Mouse (Mus musculus) thymus, postnatal 14 days (tissue): Measurements from ENCODE around the gene Spata33.
"Not testable (repeated sequence)": the region's sequence is repeated elsewhere in the genome, so short reads cannot be mapped to it uniquely, and the experiment has no call there.

Experiments
- DNase-seq: peaks from one replicate; pipeline ENCODE4 v3.0.0; 2021

The Spata33 gene

GRCm38 (mm10) chr8:123212321-123213117 lies at the start of gene Spata33, which contains the start of gene Chmp1a:
Gene Spata33 (plus strand): TSS chr8:123212832.
Gene Chmp1a (minus strand): TSS chr8:123212763.
- DNase-seq, result peak; percentile 91

GRCm38 (mm10) chr8:123181391-123181790 lies 31.2 kb upstream of the Spata33 start:
- no peak for DNase-seq

GRCm38 (mm10) chr8:123185566-123186409 lies 26.8 kb upstream of the Spata33 start, which contains the start of gene Dpep1:
Gene Dpep1 (plus strand): TSS chr8:123186242.
- no peak for DNase-seq

GRCm38 (mm10) chr8:123188006-123188405 lies 24.6 kb upstream of the Spata33 start:
- no peak for DNase-seq

GRCm38 (mm10) chr8:123188841-123189240 lies 23.8 kb upstream of the Spata33 start:
- DNase-seq, result no peak

- peak; percentile 44 for DNase-seq
These were observed 22.0 kb upstream of the Spata33 start for GRCm38 (mm10) chr8:123190678-123191077.

- DNase-seq, result no peak
These were observed 20.7 kb upstream of the Spata33 start for GRCm38 (mm10) chr8:123191908-123192307.

- DNase-seq, result no peak
These were observed 18.9 kb upstream of the Spata33 start for GRCm38 (mm10) chr8:123193771-123194170.

- DNase-seq, result not testable (repeated sequence)
These were observed 15.6 kb upstream of the Spata33 start for GRCm38 (mm10) chr8:123197016-123197415.

- DNase-seq, result no peak
These were observed 12.8 kb upstream of the Spata33 start for GRCm38 (mm10) chr8:123199864-123200263.

GRCm38 (mm10) chr8:123202288-123202687 lies 10.3 kb upstream of the Spata33 start:
- DNase-seq, result peak; percentile 69

GRCm38 (mm10) chr8:123203571-123203970 lies 9.1 kb upstream of the Spata33 start:
- no peak for DNase-seq

- DNase-seq, result no peak
These were observed 756 bp upstream of the Spata33 start for GRCm38 (mm10) chr8:123211876-123212275.

GRCm38 (mm10) chr8:123213118-123213772 lies 613 bp downstream of the Spata33 start:
- no peak for DNase-seq

- no peak for DNase-seq
These were observed 2.8 kb downstream of the Spata33 start for GRCm38 (mm10) chr8:123215430-123215829.

GRCm38 (mm10) chr8:123220917-123221316 lies 8.3 kb downstream of the Spata33 start:
- DNase-seq, result no peak

- DNase-seq, result peak; percentile 91
These were observed 11.9 kb downstream of the Spata33 start, which contains the start of gene Cdk10 for GRCm38 (mm10) chr8:123224278-123225266. Gene Cdk10 (plus strand): TSS chr8:123224842.

- DNase-seq, result no peak
These were observed 15.8 kb downstream of the Spata33 start for GRCm38 (mm10) chr8:123228416-123228815.

- DNase-seq, result not testable (repeated sequence)
These were observed 17.7 kb downstream of the Spata33 start for GRCm38 (mm10) chr8:123230326-123230725.

- DNase-seq, result no peak
These were observed 19.1 kb downstream of the Spata33 start for GRCm38 (mm10) chr8:123231742-123232141.

GRCm38 (mm10) chr8:123232553-123232952 lies 19.9 kb downstream of the Spata33 start:
- DNase-seq, result no peak

GRCm38 (mm10) chr8:123233300-123233699 lies 20.7 kb downstream of the Spata33 start:
- no peak for DNase-seq
